Mouse (Mus musculus) C2C12 (cell line): ENCODE results near the gene Arhgef18. TPM values are rescaled to one million over a fixed set of nuclear protein-coding genes. Genes with fewer than 3 reads are reported as not detected.
A peak's percentile ranks its signal among the peaks of the same experiment; 100 is the strongest.

Experiments
- H3K27me3 ChIP-seq: one replicate; pipeline ENCODE4 v1.6.1; 2011; ENCODE audit not compliant: control insufficient read depth, insufficient read depth, insufficient read length
- H3K36me3 ChIP-seq: one replicate; pipeline ENCODE4 v1.6.1; 2011; ENCODE audit not compliant: control insufficient read depth, insufficient read depth
- H3K4me3 ChIP-seq: one replicate; pipeline ENCODE4 v1.5.1; 2011; ENCODE audit warnings: mild to moderate bottlenecking, control low read depth; ENCODE audit not compliant: poor library complexity, insufficient read depth, severe bottlenecking
- H3K79me2 ChIP-seq: one replicate; pipeline ENCODE4 v1.6.1; 2011; ENCODE audit not compliant: control insufficient read depth, insufficient read depth
- H3K79me3 ChIP-seq: one replicate; pipeline ENCODE4 v1.6.1; 2011; ENCODE audit warnings: low read depth, control low read depth
- H3ac ChIP-seq: one replicate; pipeline ENCODE3; 2011; ENCODE audit warnings: low read depth; ENCODE audit not compliant: control insufficient read depth, insufficient read length
- CEBPB ChIP-seq: IDR thresholded peaks from one replicate; pipeline ENCODE4 v1.6.1; 2011; ENCODE audit warnings: low read depth, mild to moderate bottlenecking, control low read depth, moderate library complexity
- CTCF ChIP-seq: IDR thresholded peaks from one replicate; pipeline ENCODE4 v1.5.1; 2011; ENCODE audit not compliant: control insufficient read depth, insufficient read depth, insufficient read length
- FOSL1 ChIP-seq: IDR thresholded peaks from one replicate; pipeline ENCODE4 v1.8.0; 2011; ENCODE audit warnings: mild to moderate bottlenecking, low read length; ENCODE audit not compliant: poor library complexity, insufficient read depth, severe bottlenecking
- MAX ChIP-seq: IDR thresholded peaks from one replicate; pipeline ENCODE4 v1.6.1; 2011; ENCODE audit warnings: mild to moderate bottlenecking, control low read depth
- MYOD1 ChIP-seq: IDR thresholded peaks from one replicate; pipeline ENCODE4 v1.6.1; 2011; ENCODE audit warnings: low read depth; ENCODE audit not compliant: control insufficient read depth, insufficient read length
- MYOG ChIP-seq: IDR thresholded peaks from one replicate; pipeline ENCODE4 v1.6.1; 2011; ENCODE audit not compliant: control insufficient read depth, insufficient read length; ENCODE audit errors: extremely low read depth
- USF1 ChIP-seq: IDR thresholded peaks from one replicate; pipeline ENCODE4 v1.6.1; 2011; ENCODE audit warnings: low read depth, mild to moderate bottlenecking, control low read depth, moderate library complexity
- polyA plus RNA-seq: library from polyadenylated mRNA; unstranded; fragments of >200 nt; fragmentation: generic; extraction: Trizol; gene quantifications from one replicate; pipeline ENCODE4 v1.2.1, GENCODE M21; 2012; ENCODE audit warnings: missing spikeins

The Arhgef18 gene
- polyA plus RNA-seq, 1 experiment, result 18.4 TPM

- Histone ChIP-seq H3K79me2 (no peaks in the 10 kb centered on the region), H3K4me3 (no peak overlapping the region), H3K36me3 (peaks cover 1% of the 10 kb centered on the region), H3K79me3 (no peaks in the 10 kb centered on the region), H3ac (no peak overlapping the region), H3K27me3 (no peaks in the 10 kb centered on the region)
- no peak for TF ChIP-seq MYOG
- no peak for TF ChIP-seq MYOD1
- no peak for TF ChIP-seq USF1
- no peak for TF ChIP-seq CEBPB
- no peak for TF ChIP-seq CTCF
- TF ChIP-seq FOSL1, result no peak
- TF ChIP-seq MAX, result no peak
Measured at GRCm38 (mm10) chr8:3463248-3463647, 70.4 kb downstream of the Arhgef18 start.

- Histone ChIP-seq H3ac (no peak overlapping the region), H3K79me2 (no peaks in the 10 kb centered on the region), H3K4me3 (no peak overlapping the region), H3K27me3 (no peaks in the 10 kb centered on the region), H3K36me3 (no peaks in the 10 kb centered on the region), H3K79me3 (no peaks in the 10 kb centered on the region)
- TF ChIP-seq CEBPB (no peak), USF1 (no peak), MYOD1 (peak; percentile 68), FOSL1 (no peak), CTCF (no peak), MAX (no peak), MYOG (no peak)
Measured at GRCm38 (mm10) chr8:3464309-3464708, 71.5 kb downstream of the Arhgef18 start.

- no peaks in the 10 kb centered on the region for H3K79me2 ChIP-seq
- H3K4me3 ChIP-seq, result peak within 1 kb of the TSS; percentile 25
- TF ChIP-seq CTCF, result no peak
- no peak for TF ChIP-seq CEBPB
- no peak for TF ChIP-seq FOSL1
- no peak for TF ChIP-seq MAX
- no peak for TF ChIP-seq MYOG
- TF ChIP-seq USF1, result no peak
- TF ChIP-seq MYOD1, result no peak
- H3ac ChIP-seq, result peak within 1 kb of the TSS; percentile 42
- H3K27me3 ChIP-seq, result no peaks in the 10 kb centered on the region
- no peaks in the 10 kb centered on the region for H3K79me3 ChIP-seq
- no peaks in the 10 kb centered on the region for H3K36me3 ChIP-seq
Measured at GRCm38 (mm10) chr8:3467006-3467885, 74.4 kb downstream of the Arhgef18 start, which contains the start of gene Pex11g. Pex11g (minus strand) TSS chr8:3467680.

DNA sequence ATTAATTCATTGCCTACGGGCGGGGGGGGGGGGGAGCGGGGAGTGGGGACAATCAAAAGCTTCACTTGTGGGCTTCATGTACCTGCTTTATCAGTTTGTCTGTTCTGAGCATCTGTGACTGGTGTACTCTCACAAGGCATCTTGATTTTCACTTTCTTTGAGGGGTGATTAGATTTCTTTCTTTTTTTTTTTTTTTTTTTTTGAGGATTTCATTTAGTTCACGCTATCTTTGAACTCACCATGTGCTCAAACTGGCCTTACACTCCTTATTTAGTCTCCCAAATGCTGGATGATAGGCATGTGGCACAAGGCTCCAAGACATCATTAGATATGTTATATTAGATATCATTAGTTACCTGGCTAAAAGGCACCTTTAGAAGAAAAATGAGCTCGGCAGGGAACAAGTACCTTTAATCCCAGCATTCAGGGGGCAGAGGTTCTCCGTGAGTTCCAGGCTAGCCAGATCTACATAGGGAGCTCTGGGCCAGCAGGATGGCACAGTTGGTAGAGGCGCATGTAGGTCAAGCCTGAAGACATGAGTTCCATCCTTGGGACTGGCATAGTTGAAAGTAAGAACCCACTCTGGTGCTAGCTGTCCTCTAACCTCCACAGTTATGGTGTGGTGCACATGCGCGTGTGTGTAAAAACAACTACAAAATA, 75.2 kb downstream of the Arhgef18 start:
- H3ac ChIP-seq, result no peak overlapping the region
- H3K36me3 ChIP-seq, result no peaks in the 10 kb centered on the region
- H3K79me2 ChIP-seq, result no peaks in the 10 kb centered on the region
- peak overlapping the region; percentile 21 for H3K4me3 ChIP-seq
- no peaks in the 10 kb centered on the region for H3K79me3 ChIP-seq
- H3K27me3 ChIP-seq, result no peaks in the 10 kb centered on the region
- TF ChIP-seq MYOD1 (no peak), CEBPB (no peak), FOSL1 (no peak), USF1 (no peak), MYOG (no peak), CTCF (no peak), MAX (no peak)

- no peak overlapping the region for H3ac ChIP-seq
- H3K79me2 ChIP-seq, result no peaks in the 10 kb centered on the region
- no peak for TF ChIP-seq USF1
- TF ChIP-seq MYOD1, result no peak
- TF ChIP-seq FOSL1, result no peak
- no peak for TF ChIP-seq MYOG
- no peak for TF ChIP-seq MAX
- TF ChIP-seq CEBPB, result no peak
- no peak for TF ChIP-seq CTCF
Measured at GRCm38 (mm10) chr8:3468838-3469237, 76.0 kb downstream of the Arhgef18 start.

More at GRCm38 (mm10) chr8:3468838-3469237, 76.0 kb downstream of the Arhgef18 start:
- Histone ChIP-seq H3K79me3 (no peaks in the 10 kb centered on the region), H3K4me3 (no peak overlapping the region), H3K27me3 (no peaks in the 10 kb centered on the region), H3K36me3 (no peaks in the 10 kb centered on the region)
